Mouse (Mus musculus) T-helper 17 cell (primary cell): ENCODE results near the gene Lrig1.

Experiments
- in situ Hi-C, 2 experiments: fragments of 300-600 bp; cut with MboI, MseI; formaldehyde crosslinking; loops; 1 replicate in 1 of 2; 2 replicates in 1 of 2; pipeline ENCODE4 v1.15.1; 2025; ENCODE audit warnings: high pct_unique_total_duplicates in 2 of 2

Gene Lrig1

DNA sequence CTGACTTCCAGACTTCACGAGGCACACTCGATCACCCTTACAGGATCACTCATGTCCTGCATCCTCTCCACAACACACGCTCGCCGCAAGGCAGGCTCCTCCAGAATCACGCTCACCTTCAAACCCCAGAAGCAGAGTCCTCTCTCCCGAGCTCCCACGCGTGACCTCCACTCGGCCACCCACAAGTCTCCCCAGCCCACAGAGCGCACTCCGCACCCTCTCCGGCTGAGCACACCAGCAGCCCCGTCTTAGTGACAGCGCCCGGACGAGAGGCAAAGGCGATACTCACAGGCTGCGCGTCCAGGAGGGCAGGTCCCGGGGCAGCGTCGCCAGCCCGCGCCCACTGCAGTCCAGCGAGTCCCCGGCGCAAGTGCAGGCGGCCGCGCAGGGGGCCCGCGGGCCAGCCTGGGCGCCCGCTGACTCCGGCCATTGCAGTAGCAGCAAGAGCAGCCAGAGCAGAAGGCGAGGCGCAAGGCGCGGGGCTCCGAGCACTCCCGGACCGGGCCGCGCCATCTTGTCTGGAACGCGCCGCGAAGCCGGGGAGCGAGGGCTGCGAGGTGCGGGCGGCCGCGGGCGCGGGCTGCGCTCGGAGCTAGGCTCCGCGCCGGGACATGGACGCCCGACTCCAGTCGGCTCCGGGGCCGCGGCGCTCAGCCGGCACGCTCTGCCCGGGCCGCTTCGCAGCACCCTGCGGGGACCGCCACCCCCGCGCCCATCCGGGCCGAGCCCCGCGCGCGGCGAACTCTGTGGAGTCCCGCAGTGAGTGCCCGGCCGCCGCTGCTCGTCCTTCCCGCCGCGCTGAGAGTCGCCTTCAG is 578 bp downstream of the Lrig1 start:
- in situ Hi-C loops, result no loop called here

DNA sequence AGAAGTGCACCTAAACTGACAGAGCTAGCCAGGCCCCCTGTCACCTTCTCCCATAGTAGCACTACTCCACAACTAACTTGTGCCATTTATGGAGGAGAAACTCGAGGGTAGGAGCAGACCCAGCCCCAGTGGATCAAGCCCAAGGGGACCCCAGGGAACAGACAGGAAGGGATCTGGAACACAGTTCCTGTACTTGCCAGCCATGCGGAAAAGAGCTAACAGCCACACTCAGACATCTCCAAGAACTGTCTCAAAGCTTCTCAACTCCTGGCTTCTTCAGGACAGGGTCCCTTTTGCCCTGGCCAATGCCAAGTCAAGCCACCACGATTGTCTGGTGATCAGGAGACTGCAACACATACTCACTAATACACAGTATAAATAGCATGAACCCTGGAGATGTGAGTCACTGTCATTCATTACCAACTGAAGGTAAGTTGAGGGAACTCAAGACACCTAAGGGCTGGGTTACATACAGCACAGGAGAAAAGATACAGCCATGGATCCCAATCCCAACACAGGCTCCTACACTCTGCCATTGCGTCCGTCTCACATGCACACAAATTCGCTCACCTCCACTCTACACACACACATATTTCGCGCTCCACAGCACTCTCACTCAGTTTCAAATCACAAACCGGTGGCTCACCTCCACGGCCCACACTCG is 1.3 kb downstream of the Lrig1 start:
- in situ Hi-C loops, result no loop called here

GRCm38 (mm10) chr6:94697423-94697822 is 2.5 kb downstream of the Lrig1 start:
- in situ Hi-C loops, result no loop called here

DNA sequence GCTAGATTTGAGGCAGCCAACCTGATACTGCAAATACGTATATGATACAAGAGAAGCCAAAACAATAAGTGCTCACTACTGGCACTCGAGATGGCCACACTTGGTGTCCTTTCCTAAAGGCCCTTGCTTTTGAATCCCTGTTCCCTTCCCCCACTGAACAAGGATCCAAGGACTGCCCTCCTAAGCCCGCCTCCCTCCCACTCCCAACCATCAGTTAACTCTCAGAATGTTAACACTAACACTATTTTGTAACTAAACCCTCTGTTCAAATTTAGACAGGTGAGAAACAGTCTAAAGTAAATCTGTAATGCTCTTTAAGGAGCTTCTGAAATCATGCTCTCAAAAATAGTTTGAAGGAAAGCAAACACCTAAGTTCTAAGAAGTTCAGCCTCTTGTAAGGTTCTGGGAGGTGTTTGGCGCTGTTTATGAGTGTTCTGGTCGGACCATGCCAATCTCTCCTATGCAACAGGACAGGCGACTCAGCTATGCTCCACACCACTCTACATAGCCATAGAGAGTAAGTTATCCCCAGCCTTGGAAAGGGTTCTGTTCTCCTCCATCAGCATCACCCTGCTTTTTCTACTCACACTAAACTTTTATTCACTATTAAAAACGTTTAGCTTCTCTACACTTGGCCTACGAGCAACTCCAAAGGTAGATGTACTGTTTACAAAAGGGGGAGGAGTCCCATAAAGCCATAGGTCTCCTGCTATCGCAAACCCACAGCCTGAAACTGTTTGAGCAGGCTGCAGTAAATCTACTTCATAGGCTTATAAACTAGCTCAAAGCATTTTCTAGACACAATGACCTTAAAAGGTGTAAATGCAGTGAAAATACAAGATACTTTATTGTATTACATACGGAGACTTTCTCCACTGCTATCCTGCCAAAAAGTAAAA is 3.5 kb downstream of the Lrig1 start:
- in situ Hi-C loops, result no loop called here

DNA sequence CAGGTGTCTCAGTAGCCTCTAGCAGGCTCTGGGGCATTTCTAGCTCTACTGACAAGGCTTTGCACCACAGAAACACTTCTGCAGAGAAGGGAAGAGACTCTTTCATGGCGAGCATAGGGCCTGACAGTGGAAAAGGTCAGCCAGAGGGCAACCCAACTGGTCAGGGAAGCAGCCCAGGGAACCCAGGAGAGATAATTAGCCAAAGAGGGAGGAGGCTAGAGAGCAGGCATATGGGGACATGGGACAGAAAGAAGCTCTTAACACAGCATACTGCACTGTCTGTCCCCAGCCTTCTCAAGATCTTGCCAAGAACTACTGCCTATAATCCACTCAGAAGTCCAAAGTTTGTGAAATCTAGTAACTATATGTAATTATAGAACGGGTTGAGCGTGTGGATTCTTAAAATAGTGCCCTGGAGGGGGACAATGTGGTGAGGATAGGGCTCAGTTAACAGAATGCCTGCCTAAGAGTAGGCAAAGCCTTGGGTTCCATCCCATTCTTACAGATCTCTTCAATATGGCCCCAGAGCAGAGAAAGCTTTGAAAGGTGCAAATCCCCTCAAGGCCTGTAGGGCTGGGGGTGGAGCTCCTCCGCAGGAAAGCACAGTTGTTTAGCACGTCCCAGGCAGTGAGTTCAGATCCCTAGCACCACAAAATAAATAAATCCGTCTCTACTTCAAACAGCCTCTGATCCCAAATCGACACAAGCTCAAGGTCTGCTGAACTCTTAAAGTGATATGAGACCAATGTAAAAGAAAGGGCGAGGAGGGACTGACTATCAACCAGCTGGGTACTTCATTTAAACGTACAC is 4.6 kb downstream of the Lrig1 start:
- in situ Hi-C loops, result no loop called here

GRCm38 (mm10) chr6:94694481-94694880 is 5.5 kb downstream of the Lrig1 start:
- in situ Hi-C loops, result no loop called here

- in situ Hi-C loops, result no loop called here
These were observed 6.9 kb downstream of the Lrig1 start for GRCm38 (mm10) chr6:94693091-94693490.

- in situ Hi-C loops, result no loop called here
These were observed 8.0 kb downstream of the Lrig1 start for GRCm38 (mm10) chr6:94692003-94692402.

DNA sequence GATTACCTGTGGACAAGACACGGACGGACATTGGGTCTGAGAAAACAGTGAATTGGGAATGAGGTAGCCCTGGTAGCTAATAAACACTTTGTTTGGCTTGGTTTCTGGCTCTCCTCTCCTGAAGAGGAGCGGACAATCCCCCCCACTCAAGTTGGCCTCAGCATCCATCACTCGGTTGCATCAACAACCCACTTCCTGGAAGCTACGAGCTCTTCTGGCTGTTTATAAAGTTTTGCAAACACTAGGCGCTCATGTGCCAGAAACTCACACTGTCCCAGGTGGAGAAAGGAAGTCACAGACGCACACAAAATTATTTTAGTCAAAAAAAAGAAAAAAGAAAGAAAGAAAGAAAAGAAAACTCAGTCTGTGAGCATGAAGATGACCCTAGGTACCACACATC is 9.7 kb downstream of the Lrig1 start:
- in situ Hi-C loops, result no loop called here

DNA sequence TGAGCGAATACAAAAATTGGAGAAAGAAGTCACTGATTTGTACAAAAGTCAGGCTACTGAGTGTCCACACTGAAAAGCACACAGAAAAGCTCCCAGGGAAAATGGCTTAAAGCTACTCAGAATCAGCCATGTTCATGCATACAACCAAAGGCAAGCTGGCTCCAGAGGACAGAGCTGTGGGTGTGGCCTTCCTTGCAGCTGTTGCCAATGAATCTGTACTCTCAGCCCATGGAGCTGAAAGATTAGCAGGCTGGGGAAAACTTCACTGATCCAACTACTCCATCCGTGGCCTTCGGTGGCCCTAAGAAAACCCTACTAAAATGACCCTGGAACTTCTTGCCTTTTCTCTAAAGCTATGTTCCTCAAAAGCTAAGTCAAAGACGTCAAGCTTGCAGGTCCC is 11.2 kb downstream of the Lrig1 start:
- in situ Hi-C loops, result no loop called here

- in situ Hi-C loops, result no loop called here
These were observed 13.9 kb downstream of the Lrig1 start for GRCm38 (mm10) chr6:94686048-94686447.

- in situ Hi-C loops, result no loop called here
These were observed 14.3 kb downstream of the Lrig1 start for GRCm38 (mm10) chr6:94685611-94686010.

DNA sequence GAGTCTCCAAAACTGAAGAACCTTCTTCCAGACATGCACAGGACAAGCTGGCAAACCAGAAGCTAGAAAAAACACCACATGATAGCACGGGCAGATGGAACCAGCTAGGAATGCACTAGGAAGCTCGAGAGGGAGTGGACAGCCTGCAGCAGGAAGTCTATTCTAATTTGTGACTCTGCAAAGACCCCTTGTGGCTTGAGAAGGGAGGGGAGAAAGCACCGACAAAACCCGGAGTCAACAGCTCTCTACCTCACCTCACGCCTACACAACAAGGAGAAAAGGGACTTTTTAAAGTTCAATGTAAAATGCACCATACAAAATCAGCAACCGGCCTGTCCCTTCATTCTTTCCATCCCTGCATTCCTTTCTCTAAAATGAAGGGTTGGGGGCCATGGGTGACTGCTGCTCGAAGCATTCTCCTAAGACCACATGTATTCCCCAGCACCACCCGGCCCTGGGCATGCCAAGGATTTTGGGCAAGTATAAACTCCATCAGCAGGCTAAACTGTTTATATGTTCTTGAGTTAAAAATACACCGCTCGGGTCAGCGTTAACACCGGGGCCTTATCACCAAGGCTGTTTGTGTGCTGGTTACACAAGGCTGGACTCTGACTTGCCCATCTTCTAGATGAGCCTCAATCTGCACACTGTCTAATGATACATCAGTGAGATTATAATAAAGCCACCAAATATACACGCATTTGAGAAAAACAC is 15.0 kb downstream of the Lrig1 start:
- in situ Hi-C loops, result no loop called here

DNA sequence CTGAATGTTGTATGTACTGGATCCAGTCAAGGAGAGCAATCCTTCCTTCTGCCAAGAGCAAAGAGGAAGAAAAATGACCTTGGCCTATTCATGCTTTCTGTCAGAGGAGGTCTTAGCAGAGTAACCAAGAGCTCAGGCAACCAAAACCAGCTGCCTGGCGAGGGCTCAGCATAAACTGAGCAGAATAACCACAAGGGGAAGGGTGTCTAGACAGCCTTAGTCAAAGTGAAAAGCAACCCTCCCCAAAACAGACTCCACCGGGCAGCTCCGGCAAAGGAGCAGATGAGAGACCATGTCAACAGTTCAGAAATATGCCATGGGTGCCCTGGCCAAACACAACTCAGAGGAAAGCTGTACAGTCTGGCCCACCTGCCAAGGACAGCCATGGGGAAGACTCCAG is 16.3 kb downstream of the Lrig1 start:
- in situ Hi-C loops, result no loop called here

DNA sequence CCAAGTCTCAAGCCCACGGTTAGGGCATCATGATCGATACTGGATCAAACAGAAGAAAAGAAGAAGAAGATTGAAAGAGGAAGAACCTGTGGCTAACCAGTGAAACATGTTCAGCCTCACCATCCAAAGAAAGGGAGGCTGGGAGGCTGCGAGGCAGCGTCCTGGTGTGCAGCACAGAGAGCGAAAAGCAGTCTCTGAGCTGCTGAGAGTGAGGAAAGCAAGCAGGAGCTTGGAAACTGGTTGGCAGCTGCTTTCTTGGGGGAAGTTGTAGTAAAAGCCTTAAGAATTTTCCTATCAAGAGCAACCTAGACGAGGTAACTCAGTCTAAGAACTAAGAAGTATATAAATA is 17.7 kb downstream of the Lrig1 start:
- in situ Hi-C loops, result no loop called here

GRCm38 (mm10) chr6:94681446-94682269 is 18.3 kb downstream of the Lrig1 start:
- in situ Hi-C loops, result no loop called here

DNA sequence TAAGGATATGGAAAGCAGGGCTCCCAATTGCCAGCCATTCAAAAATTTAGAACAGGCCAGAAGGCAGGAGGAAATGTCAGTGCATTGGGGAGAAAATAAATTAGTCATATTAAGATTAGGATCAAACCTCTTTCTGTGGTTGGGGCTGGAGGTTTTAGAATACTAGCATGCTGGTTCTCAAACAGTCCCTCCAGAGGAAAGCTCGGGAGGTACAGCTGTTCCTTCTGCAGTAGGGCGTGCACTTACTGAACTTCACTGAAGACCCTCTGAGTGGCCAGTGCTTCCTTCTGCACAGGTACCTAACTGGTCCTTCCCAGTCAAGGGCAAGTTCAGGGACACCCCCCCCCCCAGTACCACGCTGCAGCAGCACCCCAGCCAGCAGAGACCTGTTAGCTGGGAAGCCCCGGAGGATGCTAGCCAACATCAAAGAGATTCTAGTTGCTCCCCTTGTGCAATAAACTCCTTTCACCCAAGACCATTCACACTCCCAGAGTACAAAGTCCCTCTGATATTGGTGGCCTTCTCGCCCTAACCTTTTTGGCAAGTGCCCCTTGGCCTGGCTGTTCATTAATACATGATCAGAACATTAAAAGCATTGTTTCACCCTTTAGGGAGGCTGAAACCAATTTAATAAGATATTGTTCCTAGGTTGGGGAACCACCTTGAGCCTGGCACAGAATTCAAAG is 19.1 kb downstream of the Lrig1 start:
- in situ Hi-C loops, result no loop called here

GRCm38 (mm10) chr6:94679249-94679648 is 20.7 kb downstream of the Lrig1 start:
- in situ Hi-C loops, result loop anchor here in 1 of 2 experiments (5.0 kb wide), 1 partner anchor 42 kb away; no protein-coding TSS in a partner anchor
